Mouse (Mus musculus) cerebellum, adult 8-10 months (tissue): ENCODE measurements around the gene Gm20388.

Experiments
- DNase-seq: peaks from one replicate; pipeline ENCODE4 v3.0.0; 2022

The Gm20388 gene

DNA sequence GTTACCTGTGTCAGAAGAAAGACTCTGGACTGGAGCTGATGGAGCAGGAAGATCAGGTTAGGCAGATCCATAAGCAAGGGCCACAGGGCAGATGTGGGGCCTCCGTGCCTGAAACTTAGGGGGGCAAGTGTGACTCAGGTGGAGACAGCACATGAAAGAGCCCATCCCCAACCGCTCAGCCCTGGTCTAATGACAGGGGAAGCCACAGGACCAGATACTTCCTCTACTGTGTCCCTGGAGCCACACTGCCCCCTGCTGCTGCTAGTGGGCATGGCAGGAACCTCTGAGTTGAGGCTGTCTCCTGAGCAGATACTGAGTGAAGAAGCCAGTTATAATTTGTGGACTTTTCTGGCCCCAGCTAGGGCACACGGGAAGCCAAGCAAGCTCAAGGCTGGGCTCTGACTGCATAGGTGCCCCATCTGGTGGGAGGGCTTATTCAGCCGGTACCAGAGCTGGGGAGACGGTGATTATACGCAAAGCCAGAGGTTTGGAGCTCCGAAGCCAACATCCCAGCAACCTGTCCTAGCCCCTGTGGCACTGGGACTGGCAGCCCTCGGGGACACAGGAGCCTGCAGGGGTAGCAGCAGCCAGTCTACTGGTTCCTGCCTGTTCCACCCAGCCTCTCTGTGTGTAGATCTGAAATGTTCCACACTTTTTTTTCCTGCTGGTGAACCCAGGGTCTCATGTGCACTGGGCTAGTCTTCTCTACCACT lies 2919.9 kb downstream of the Gm20388 start:
- DNase-seq: peak; percentile 98

DNA sequence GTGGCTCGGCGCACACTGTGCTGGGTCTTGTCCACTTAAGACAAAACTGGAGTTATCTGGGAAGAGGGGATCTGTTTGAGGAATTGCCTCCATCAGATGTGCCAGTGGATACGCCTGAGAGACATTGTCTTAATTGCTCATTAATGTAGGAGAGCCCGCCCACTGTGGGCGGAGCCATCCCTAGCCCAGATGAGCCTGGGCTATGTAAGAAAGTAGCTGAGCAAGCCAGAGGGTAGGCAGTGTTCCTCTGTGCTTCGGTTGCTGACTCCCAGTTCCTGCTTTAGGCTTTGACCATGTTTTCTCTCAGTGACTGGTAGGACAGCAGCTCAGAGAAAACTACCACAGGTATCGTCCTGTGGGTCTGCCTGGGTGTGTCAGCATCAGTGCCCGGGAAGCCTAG lies 2923.8 kb downstream of the Gm20388 start:
- DNase-seq: no peak

DNA sequence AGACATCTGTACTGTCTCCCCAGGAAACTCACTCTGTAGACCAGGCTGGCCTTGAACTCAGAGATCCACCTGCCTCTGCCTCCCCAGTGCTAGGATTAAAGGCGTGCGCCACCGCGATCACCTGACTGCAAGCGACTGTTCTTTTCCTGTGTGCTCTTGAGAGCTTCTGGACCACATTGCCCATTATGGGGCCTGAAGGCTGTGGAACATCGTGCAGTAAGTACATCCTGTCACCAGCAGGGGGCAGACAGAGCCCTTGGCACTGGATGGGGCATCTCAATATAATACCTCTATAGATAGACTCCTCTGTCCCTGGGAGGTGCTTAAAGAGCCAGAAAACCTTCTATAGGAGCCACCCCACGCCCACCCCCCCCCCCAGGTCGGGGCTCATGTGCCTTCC lies 2924.3 kb downstream of the Gm20388 start:
- peak; percentile 88 for DNase-seq

DNA sequence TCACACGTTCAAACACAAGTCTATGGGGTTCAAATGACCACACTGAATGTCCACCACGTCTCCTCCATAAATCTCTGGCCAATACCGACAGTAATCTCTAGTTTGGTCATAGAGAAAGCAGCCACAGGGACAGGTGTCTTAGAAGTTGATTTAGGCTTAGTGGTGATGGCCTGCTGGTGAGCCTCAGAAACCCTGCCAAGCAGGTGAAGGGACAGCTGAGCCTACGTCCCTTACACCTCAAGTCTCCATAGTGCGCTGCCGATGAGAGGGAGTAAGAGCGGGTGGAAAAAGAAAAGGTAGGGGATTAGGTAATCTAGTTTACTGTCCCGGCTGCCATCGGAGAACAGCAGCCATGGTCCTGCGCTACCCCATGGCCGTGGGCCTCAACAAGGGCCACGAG lies 2925.6 kb downstream of the Gm20388 start:
- no peak for DNase-seq

DNA sequence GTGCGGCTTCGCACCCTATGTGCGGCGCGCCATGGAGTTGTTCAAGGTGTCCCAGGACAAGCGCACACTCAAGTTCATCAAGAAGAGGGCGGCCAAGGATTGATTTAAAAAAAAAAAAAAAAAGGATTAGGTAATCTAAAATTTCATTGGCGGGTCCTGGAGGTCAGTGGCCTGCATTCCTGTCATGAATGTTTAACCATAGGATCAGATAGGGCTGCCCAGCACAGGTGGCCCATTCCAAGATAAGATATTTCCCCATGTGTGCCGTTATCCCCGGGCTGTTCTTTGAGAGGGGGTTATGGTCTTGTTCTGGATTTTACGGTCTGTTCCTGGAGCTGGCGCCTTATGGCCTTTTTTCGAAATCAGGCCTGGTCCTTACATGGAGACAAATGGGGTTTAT lies 2926.1 kb downstream of the Gm20388 start:
- no peak for DNase-seq

DNA sequence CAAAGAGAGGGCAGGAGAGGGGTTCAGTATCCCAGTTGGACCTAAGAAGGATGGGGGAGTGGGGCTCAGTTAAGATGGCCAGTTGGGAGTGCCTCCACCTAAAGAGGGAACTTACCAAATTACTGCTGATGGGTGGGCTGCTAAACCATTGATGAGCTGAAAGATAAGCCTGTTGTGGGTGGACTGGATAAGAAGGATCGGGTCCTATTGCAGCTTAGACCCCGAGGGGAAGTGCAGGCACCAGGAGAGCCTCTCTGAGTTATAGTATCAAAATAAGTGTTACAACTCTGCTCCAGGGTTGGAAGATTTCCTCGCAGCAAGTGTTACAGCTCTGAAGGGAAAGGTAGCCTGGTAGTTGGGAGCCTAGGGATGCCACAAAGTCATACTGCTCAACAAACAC lies 2933.5 kb downstream of the Gm20388 start:
- DNase-seq: no peak

DNA sequence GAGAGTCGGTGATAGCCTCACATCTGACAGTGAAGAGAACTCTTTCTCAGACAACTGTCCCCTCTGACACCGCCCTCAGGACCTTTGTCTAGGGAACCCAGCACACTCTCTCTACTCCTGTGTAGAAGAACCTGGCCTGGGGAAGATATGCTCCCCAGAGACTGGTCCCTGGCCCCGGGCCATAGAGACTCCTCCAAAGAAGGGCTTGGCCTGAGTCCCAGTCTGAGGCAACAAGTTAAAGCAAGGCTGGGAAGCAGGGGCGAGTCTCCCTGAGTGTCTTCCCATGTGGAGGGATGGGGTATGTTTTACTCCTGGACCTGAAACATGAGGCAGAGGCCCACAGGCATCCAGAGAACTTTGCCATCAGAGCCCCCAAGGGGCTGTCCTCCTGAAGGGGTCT lies 2935.0 kb downstream of the Gm20388 start:
- DNase-seq: no peak

DNA sequence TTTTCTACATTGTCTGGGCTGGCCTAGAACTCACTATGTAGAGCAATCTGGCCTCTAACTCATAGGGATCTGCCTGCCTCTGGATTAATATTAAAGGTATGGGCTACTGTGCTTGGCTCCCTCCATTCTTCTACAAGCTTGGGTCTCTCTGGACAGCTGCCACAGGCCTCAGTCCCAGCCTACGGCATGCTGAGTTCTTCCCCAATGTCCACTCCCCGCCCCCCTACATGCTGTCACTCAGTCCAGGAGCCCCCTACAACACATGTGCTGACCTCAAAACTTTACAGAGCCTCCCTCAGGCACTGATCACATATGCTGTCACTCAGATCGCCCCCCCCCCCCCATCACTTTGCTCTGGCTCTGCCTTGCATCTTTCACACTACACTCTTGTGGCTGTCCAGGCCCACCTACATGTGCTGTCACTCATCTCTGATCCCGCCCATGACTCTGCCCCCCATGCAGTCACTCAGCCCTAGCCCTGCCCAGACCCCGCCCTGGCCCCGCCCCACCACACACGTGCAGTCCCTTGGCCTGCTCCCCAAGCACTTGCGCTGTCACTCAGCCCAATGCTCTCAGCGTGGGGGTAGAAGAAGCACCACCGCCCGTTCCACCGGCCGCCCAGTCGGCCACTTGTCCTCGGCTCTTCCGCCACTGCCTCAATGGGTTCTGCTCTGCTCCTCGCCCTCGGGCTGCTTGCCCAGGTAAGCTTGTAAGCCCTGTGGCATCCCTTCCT lies 2937.4 kb downstream of the Gm20388 start, which contains the start of gene Cdh15:
Cdh15 (plus strand) TSS at position 138 of the 733 bp plus-strand sequence.
- peak; percentile 78 for DNase-seq

DNA sequence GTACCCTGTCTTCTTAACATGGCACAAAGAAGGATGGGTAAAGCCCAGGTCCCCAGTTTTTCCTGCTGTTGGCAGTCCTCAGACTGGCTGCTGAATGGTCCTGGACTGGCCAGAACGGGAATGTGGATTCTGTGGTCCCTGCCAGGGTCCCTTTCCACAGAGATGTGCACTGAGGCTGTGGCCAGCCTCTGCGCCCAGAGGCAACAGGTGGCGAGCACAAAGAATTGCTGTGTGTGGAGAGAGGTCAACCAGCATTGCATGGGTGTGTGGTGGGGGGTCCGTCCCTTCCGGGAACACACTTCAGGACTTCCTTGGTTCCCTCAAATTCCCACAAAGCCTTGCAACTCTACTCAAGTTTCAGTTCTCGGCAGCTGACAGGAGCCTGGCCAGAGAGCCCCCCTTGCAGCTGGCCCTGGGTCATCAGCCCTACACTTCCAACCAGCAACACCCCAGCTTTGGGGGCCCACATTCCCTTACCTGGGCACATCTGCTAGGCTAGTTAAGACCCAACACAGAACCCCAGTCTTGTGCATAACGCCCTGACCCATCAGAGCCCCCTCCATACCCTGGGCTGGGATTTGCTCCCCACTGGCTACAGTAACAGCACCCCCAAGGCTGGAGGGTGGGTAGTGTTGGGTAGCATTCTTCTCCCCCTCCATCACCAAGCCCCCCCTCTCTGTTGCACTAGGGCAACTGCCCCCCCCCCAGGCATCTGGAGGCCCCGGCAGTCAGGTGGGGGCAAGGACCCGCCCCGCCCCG lies 2938.7 kb downstream of the Gm20388 start:
- no peak for DNase-seq

DNA sequence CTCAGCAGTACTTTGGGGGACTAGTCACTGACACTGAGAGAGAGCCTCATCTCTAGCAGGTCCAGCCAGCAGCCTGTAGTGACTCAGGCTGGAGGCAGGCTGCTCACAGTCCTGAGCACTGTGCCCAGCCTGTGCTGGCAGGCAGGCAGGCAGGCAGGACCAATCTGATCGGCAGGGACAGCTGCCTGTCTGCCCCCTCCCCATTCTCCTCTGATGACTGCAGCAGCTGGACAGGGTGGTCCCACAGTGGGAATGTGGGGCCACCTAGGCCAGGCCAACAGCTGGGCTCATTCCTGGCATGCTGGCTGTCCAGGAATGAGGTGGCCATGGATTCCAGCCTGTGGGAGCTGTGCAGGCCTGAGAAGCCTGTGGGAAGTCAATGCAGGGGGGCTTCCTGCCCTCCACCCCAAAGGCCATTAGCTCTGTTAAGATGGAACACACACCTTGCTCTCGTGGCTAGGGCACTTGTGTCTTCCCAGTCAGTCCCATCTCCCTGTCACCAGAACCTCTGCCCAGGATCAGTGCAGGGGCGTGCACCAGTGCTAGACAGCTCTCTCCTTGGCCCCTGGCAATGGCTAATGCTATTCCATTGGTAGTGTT lies 2940.1 kb downstream of the Gm20388 start:
- peak; percentile 42 for DNase-seq

DNA sequence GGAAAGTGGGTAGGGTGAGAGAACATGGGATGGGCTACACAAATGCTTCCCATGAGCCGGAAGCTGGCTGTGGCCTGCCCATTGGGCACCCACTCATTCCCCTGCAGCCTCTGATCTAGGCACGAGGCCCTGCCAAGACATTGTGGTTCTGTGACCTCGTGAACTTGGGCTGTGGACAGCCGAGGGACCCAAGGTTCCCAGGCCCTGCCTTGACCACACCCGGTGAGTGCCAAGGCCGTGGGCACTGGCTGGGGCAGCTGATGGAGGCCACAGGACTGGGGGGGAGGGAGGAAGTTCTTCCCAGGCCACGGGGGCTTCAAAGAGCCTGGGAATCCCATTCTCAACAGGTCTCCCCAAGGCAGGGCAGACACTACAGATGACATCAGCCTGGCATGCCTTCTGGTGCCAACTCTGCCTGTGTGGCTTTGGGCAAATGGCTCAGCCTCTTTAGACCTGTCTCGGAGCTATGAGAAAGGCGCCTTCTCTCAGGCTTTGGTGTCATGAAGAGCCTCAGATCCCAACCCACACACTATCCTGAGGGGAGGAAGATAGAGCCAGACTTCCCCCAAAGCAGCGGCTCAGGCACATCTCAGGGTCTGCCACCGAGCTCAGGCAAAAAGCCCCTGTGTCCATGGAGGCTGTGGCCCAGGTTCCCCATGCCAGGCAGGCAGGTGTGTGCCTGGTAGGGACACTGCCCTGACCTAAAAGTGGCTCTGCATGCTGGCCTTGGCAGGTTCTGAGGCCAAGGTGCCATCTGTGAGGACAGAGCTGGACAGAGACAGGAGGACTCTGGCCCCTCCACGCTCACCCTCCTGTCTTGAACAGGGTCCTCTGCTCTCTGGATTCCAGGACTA lies 2941.3 kb downstream of the Gm20388 start:
- DNase-seq: peak; percentile 91

DNA sequence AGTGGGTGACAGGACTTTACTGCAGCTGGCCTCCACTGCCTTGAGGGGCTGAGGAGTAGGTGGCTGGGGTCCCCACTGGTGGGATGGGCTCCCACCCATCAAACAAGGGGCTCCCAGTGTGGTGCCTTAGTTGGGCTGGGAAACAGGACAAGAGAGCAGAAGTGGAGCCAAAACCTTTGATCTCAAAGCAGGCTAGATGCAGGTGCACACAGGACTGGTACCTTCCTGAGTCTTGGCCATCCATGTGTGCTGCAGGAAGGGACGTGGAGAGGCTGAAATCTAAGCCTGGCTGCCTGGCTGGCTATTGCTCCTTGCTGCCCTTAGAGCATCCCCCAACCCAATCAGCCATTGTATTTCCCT lies 2941.9 kb downstream of the Gm20388 start:
- DNase-seq: no peak

DNA sequence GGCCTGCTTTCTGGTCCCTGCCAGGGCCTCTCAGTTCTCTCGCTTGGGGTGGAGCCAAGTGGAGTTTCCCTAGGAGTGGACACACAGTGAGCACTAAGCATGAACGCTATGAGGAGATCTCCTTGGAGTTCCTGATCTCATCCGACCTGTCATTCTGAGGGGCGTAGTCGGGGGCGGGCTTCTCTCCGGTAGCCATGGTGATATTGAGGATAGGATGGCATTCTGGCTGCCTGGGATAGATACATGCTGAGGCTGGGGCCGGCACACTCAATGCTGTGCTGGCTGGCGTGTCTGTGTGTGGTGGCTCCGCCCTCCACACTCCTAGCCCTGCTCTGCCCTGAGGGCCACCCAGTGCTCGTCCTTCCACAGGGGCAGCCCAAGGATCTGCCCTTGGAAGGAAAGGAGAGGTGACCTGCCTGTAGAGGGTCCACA lies 2942.7 kb downstream of the Gm20388 start:
- DNase-seq: peak; percentile 75

DNA sequence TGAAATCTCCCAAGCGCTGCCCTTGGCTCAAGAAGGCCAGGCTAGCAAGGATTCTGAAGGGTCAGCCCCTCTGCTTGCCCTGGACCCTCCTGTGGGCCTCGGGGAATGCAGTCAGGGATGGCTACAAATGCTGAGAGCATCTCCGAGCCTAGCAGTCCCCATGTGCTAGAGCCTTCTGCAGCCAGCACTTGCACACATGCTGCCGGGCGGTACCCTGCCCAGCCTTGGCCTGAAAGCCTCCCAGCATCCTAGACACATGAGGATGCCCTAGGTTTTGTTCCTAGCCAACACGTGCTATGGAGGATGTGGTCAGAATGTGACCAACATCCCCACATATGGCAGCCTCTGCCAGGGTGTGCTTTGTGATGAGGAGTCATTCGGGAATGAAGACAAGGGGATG lies 2943.7 kb downstream of the Gm20388 start:
- DNase-seq: no peak

DNA sequence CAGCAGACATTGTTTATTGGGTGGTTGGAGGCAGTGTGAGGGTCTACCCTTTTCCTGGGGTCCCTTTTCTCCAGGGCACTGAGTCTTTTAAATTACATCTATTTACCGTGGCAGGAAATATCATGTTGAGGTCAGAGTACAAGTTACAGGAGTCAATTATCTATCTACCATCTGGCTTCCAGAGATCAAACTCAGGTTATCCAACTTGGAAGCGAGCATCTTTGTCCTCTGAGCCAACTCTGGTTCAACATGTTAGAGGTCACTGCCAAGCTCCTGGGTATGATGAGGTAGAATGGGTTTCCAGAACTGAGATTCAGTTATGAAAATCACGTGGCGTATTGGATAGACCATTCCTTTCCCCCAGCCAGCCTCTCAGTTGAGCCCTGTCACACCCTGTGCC lies 2944.5 kb downstream of the Gm20388 start:
- DNase-seq: no peak

DNA sequence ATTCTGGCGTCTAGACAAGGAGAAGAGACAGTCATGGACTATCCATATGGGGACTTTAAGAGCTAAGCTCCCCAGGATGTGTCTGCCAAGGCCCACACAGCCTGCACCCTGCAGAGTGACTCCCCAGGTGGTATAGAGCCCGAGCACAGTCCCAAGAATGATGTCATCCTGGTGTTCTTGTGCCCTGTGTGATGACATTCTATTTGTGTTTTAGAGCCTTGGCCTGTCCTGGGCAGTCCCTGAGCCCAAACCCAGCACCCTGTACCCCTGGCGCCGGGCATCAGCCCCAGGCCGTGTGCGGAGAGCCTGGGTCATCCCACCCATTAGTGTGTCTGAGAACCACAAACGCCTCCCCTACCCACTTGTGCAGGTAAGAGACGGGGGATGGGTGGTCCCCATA lies 2945.6 kb downstream of the Gm20388 start:
- DNase-seq: no peak

DNA sequence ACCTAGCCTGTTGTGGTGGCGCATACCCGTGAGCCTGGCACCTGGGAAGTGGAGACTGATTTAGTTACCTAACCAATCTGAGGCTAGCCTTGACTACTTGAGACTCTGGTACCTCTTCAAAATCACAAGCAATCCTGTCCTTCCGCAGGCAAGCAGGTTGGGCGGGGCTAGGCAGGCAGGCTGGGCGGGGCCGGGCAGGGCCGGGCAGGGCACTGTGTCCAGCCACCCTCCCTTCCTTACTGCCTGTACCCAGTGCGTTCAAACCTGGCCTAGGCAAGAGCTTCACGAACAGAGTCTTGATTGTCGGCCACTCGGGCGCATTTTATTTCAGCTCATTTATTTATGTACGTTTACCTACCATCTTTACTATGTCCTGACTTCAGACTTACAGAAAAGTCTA lies 2949.2 kb downstream of the Gm20388 start:
- DNase-seq: no peak

DNA sequence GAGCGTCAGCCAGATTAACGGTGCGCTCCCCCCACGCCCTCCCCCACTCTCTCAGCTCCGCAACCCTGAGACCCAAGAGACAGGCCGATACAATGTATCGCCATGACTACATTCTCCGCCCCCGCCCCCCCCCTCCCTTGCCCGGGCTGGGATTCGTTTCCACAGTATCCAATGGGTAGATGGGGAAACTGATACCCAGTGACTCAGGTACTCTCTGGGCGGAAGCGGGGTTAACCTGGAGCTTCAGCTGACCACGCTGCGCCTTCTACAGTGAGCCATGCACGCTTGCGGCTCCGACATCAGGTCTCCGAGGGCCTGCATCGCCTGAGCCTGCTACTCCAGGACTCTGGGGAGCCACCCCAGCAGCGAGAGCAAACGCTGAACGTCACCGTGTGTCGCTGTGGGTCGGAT lies 2954.1 kb downstream of the Gm20388 start:
- DNase-seq: no peak

DNA sequence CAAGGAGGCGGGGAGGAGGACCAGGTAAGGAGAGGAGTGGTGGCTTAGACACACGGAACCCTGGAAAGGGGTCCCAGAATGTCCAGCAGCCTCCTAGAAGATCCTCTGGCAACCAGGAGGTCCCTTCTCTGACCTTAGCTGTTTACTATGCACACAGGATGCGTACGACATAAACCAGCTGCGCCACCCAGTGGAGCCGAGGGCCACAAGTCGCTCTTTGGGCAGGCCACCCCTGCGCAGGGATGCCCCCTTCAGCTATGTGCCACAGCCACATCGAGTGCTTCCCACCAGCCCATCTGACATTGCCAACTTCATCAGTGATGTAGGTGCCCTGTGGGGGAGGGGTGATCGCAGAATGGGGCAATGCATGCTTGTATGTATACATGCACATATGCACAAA lies 2954.8 kb downstream of the Gm20388 start:
- DNase-seq: no peak

DNA sequence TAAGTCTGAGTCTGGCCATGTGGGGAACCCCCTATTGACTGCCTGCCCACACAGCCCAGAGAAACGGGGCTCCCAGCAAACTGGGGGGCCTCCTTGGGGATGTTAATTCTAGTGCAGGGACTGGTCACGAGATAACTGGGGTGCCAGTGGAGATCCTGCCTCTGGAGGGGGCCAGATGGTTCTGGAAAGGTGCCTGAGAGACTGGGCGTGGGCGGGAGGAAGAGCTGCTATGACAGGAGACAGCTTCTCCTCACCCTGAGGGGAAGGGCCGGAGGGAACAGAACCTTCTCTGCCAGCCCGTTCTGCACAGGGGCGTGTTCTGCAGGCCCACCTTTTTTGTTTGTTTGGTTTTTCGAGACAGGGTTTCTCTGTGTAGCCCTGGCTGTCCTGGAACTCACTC lies 2955.6 kb downstream of the Gm20388 start:
- no peak for DNase-seq

DNA sequence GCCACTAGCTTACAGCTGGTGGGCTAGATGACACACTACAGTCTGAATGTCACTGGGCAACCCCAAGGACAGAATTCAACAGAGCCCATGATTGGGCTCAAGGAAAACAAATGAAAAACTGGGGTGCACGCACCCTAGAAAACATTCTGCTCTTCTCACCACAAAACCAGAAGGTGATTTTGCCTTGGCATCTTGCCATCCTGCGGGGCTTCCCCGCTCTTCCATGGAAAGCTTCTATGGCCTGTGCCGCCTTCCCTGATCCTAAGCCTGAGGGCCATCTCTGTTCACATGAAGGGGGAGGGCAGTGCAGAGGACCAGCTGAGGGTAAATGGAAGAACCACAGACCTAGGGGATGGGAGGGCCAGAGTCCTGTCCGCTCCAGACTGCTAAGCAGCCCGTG lies 2957.3 kb downstream of the Gm20388 start:
- no peak for DNase-seq

DNA sequence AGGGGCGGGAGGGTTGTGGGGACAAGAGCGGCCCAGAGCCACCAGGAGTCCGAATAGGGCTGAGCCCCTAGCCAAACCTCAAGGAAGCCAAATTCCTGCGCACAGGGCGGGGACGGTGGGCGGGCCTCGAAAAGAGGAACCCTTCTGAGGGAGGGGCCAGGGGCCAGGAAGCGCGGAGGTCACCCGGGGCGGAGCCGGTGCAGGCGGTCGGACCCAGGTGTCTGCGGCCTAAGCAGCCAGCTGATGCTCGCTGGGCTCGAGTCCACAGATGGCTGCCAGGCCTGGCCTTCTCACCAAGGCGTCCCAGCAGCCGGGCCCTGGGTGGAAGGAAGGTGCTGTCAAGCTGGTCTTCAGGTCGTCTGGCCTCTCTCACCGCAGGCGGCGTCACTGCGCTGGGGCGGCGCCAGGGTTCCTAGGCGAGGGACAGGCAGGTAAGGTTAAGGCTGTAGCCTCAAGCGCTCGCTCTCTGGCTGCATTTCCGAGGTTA lies 2959.8 kb downstream of the Gm20388 start:
- peak; percentile 68 for DNase-seq
